Mouse (Mus musculus): ENCODE data around the gene Gm42791.

The Gm42791 gene

DNA sequence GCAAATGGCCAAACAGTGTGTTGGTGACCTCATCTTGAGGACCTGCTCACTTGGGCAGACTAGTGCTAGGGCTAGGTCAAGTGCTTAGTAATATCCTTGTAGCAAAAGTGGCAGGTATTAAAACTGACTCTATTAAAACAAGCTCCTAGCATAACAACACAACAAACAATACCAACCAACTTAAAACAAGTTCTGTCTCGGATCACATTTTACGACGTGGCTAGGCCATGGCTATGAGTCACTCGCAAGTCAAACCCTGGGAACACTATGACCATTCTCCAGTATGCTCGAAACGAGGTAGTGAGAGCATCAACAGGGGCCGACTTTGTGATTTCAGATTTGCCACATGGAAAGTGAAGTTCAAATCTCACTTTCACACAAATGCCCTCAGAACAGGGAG, 99.1 kb downstream of the Gm42791 start:
- ATAC-seq (ENCODE audit: insufficient number of reproducible peaks, low FRiP score, low TSS enrichment): no peak

DNA sequence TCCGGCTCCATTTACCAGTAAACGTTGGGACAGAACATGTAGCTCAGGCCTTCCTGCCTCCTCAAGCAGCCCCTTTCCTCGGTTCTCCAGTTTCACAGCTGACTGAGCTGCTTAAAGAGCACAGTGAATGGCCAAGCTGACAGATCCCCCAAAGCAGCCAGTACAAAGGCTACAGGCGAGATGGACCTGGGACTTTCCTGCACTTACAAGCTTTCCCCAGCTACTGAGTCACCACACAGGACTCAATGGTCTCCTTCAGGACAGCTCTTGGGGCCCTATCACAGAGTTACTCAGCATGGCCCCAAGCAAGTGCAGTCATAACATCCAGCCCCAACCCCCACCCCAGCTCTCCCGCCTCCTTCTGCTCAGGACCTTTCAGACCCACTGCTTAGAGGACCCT, 99.9 kb downstream of the Gm42791 start:
- no peak for ATAC-seq (ENCODE audit: insufficient number of reproducible peaks, low FRiP score, low TSS enrichment)

DNA sequence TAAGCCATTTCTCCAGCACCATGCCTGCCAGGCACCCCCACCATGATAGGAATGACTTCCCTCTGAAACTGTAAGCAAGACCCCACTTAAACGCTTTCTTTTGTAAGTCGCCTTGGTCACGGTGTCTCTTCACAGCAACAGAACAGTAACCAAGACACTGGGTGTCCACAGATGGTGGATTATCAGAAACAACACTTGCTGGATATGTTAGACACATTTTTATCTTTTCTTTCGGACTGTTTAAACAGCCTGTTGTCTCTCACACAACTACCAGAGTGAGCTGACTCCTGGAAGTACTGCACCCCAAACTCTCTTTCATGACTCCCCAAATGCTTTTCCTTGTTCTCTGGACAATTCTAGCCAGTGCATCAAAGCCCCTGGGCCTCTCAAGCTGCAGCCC, 104.7 kb downstream of the Gm42791 start:
- no peak for ATAC-seq (ENCODE audit: insufficient number of reproducible peaks, low FRiP score, low TSS enrichment)

DNA sequence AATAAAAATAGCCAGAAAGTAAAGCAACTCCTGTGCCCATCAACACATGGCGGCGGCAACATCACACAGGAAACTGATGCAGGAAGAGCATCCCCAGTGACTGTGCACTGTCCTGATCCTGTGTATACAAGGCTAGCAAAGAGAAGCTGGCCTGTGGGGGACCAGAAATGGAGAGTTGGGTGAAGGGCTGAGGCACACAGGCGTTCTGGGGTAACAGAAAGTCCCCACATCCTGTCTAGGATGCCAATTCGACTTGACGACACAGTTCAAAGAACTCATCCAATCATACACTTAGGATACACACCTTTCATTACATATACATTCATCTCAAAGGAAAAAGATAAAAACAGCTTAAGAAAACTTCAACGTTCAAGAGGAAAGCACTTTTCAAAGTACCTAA, 106.9 kb downstream of the Gm42791 start:
- no peak for ATAC-seq (ENCODE audit: insufficient number of reproducible peaks, low FRiP score, low TSS enrichment)

DNA sequence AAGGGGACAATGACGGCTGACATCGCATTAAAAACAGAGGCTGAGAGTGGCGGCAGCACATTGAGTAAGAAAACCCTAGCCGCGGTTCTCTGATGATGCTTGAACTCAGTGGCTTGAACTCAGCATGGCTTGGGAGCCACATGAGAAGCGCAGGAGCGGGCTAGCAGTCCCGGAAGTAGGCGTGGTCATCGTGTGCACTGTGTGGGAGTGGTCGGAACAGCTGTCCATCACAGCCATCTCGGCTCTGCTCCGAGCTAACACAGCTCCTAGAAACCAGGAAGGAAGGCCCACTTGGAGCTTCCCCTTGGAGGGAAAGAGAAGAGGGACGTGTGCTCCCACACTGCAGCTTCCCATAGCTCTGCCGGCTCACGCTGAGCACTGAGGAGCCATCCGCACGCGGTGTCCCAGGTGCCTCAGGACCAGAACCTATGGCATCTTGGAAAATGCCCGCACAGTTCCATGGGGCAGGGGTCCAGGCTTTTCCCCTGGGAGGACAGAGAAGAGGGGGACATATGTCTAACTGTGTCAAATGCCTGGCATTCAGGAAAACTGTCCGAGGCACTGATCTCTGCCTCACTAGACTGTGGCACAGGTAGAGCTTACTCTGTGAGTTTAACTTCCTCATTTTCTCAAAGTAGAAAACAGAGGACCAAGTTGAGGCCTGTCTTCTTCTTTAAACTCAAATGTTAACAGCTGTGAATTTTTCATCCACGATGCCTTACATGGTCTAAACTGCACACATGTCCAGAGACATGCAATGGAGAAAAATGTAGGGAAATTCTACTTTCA, 108.9 kb downstream of the Gm42791 start:
- ATAC-seq (ENCODE audit: insufficient number of reproducible peaks, low FRiP score, low TSS enrichment): no peak

DNA sequence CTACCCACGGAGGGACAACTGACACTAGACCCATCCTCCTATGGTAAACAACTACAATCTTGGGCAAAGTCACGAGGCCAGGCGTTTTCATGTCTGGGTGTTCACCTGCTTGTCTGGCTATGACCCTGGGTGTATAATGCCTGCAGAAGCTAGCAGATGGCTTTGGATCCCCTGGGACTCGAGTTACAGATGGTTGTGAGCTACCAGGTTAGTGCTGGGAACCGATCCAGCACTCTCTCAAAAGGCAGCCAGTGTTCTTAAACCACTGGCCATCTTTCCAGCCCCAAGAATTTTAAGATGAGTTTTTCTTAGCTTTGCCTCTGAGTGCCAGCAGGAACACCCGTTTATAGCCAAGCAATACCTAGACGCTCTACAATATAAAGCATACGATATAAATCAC, 111.3 kb downstream of the Gm42791 start:
- no peak for ATAC-seq (ENCODE audit: insufficient number of reproducible peaks, low FRiP score, low TSS enrichment)

DNA sequence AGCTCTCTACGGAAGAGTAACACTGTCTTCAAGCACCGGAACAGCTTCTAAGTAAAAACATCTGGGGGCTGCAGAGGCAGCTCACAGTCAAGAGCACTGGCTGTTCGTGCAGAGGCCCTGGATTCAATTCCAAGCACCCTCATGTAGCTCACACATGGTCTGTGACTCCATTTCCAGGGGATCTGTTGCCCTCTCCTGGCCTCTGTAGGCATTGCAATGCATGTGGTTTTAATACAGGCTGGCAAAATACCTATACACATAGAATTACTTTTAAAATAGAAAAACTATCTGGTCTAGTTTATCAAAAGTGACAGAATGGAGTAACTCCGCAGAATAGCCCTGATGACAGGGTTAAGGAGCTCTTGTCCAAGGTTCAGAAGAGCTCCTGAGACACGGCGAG, 115.7 kb downstream of the Gm42791 start:
- no peak for ATAC-seq (ENCODE audit: insufficient number of reproducible peaks, low FRiP score, low TSS enrichment)

DNA sequence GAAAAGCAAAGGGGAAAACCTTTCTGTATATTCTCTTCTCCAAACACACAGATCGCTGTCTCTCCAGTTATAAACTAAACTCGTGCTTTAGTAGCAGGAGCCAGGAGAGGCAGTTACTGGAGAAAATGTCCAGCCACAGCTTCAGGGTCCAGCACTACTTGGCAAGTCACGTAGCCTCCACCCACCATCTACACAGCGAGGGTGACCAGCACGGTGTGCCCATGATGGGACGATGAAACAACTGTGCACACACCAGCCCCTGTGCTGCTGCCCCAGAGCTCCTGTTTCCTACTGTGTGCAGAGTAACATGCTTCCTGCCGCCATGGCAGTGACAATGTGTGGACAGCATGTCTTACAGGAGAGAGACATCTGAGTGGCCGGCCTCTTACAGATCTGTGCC, 121.8 kb downstream of the Gm42791 start:
- ATAC-seq (ENCODE audit: insufficient number of reproducible peaks, low FRiP score, low TSS enrichment): no peak

DNA sequence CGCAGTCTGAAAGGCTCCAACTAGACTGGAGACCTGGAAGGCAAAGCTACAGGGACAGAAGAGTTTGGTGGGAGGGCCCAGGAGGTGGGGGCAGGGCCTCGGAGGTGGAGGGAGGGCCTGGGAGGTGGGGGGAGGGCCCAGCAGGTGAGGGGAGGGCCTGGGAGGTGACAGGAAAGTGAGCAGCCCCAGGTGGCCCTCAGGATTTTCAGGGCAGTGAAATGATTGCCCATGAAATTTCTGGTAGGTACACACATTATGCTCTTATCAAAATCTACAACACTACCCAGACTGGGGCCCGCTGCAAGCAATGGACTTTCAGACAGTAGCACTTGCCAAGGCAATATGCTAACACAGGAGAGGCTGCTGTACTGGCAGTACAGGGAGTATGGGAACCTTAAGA, 125.4 kb downstream of the Gm42791 start:
- ATAC-seq (ENCODE audit: insufficient number of reproducible peaks, low FRiP score, low TSS enrichment): no peak

DNA sequence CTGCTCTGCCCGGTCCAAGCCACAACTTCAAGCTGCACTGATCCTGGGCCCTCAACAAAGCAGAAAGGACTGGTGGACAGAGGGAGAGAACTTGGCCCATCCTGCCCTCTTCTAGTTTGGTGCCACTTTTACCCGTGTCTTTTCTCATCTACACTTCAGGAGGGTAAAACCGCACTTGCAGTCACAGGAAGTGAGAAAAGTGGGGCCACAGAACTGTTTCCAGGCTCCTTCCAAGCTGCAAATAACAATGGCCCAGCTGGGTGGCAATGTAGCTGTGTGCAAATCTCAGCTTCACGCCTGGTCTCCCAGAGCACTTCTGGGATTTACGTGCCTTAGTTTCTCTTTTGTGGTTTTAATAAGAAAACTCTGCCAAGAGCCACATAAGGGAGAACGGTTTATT, 127.2 kb downstream of the Gm42791 start:
- ATAC-seq (ENCODE audit: insufficient number of reproducible peaks, low FRiP score, low TSS enrichment): no peak

DNA sequence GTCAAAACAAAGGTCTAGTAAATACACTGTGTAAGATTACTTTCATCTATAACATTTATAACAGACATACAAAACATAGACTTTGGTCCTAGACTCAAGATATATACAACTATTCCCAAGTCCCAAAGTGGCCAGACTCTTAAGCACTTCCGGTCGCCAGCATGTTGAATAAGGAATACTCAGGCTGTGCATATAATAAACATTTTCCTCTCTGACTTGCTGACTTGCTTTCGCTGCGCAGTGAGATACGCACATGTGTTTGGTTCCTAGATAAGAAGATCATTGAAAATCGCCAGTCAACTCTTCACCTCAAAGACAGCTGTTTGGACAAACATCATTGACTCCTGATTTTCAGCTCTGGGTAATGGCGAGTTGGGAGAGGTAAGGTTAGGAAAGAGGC, 127.8 kb downstream of the Gm42791 start:
- ATAC-seq (ENCODE audit: insufficient number of reproducible peaks, low FRiP score, low TSS enrichment): no peak

DNA sequence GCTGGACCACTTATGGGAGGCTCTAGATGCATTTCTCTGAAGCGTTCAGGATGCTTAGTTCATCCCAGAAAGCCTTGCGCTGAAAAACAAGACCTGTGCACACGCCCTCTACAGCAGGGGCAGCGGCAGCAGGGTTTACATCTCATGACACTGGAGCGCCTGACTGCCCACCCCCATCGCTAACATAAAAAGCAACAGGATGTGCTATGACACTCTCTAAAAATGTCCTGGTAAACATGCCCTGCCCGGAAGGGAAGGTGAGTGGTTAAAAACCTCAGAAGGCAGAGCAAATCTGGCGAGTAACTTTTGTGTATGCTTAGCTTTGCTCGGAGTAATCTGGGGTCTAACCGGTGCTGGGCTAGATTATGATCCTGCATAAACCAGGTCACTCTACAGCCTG, 128.4 kb downstream of the Gm42791 start:
- no peak for ATAC-seq (ENCODE audit: insufficient number of reproducible peaks, low FRiP score, low TSS enrichment)

DNA sequence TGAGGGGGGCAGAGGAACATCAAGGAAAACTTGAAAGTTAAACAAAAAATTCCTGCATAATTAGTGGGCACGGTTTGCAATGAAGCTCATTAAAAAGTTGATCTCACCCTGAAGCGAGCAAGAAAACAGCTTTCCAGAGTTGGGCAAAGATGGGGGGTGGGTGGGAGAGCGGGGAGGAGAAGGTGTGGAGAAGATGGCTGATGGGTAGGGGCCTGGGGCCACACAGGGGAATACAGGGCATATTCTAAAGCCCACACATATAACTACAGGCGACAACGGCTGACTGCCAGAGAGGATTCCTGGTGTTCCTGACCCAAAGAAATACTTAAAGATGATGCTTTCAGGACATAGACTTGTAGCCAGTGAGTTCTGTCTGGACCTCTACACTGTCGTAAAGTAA, 131.5 kb downstream of the Gm42791 start:
- no peak for ATAC-seq (ENCODE audit: insufficient number of reproducible peaks, low FRiP score, low TSS enrichment)

DNA sequence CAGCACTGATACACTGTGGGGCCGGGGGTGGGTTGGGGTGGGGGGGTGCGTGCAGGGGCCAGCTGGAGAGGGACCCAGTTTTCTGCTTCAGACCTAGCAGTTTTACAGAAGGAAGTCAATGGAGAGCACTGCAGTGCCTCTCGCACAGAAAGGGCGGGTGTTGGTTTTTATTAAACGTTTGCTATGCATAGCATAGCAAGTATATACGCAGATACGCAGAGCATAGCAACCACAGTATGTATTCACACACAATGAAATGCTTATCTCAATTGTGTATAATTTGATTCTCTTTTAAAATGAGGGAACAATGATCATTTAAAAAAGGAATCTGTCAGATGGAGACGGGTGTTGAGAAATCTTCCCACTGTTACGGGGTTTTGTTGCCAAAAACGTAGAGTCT, 132.1 kb downstream of the Gm42791 start:
- ATAC-seq (ENCODE audit: insufficient number of reproducible peaks, low FRiP score, low TSS enrichment): no peak

DNA sequence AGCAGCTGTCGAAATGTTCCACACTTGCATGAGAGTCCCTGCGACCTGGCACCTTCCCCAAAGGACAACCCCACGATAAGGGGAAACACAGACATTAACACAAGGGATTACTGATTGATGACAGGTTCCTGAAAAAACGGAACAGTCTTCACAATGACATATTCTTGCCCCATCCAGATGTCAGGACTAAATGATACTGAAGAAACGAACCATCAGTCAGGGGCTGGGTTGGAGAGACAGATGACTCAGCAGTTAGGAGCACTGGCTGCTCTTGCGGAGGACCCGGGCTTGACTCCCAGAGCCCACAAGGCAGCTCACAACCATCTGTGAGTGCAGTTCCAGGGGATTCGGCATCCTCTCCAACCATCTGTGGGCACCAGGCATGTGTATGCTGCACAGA, 132.8 kb downstream of the Gm42791 start:
- no peak for ATAC-seq (ENCODE audit: insufficient number of reproducible peaks, low FRiP score, low TSS enrichment)

DNA sequence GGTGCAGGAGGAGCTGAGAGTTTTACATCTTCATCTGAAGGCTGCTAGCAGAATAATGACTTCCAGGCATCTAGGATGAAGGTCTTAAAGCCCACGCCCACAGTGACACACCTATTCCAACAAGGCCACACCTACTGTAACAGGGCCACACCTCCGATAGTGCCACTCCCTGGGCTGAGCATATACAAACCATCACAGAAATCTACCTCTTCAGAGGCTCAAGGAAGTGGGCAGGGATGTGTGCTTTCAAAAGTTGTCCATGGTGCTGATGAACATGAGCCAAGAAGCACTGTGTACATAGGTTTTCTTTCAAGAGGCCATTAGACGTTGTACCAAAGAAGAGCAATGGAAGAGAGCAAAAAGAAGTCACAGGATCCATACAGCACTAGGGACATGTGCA, 137.4 kb downstream of the Gm42791 start:
- ATAC-seq (ENCODE audit: insufficient number of reproducible peaks, low FRiP score, low TSS enrichment): no peak

DNA sequence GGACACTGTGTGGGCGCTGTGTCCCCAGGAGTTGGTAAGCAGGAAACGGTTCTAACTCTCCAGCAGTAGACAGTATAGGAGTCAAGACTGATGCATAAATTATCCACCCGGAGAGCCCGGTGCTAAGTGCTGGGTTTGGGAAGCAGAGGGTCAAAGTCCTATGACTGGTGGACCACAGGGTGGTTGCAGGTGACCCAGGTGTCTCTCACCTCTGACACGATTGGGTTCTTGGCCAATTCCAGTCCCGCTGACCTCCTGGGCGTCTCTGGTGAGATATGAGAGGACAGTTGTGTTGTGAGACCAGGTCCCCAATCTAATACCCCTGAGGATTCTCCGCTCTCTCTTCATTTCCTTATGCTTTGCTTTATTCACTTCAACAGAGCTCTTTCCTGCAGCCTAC, 139.9 kb downstream of the Gm42791 start:
- no peak for ATAC-seq (ENCODE audit: insufficient number of reproducible peaks, low FRiP score, low TSS enrichment)

DNA sequence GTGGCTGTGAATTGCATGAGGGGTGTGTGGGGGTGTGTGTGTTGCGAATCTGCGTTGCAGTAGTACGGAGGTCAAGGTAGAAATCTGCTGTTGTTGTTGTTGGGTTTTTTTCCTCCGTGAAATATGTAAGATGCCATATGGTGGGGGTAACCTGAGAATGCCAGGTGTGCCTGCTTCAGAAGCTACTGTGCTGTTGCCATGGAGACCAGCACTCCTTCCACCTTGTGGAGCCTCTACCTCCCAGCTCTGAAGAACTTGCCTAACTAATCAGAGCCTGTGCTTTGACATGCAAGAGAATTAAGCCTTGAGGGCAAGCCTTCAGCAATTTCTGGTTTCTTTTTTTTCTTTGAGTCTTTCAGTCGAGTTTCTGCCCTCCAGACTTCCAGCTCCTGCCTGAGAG, 140.8 kb downstream of the Gm42791 start:
- ATAC-seq (ENCODE audit: insufficient number of reproducible peaks, low FRiP score, low TSS enrichment): no peak

DNA sequence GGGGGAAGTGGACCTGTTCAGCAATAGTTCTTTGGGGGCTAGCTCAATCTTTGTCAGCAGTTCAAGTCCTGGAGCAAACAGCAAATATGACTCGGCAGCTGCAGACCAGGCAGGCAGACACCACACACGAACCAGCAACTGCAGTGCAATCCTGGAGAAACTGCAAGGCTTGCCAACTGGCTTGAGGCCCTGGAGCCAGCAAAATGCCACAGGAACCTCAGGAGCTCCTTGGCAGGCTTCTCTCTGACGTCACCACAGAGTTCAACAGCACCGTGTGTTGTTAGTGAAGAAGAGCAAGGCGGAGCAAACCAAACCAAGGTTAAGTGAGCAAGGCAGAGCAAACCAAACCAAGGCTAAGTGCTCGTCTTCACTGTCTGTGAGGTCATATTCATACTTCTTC, 145.4 kb downstream of the Gm42791 start:
- ATAC-seq (ENCODE audit: insufficient number of reproducible peaks, low FRiP score, low TSS enrichment): no peak

DNA sequence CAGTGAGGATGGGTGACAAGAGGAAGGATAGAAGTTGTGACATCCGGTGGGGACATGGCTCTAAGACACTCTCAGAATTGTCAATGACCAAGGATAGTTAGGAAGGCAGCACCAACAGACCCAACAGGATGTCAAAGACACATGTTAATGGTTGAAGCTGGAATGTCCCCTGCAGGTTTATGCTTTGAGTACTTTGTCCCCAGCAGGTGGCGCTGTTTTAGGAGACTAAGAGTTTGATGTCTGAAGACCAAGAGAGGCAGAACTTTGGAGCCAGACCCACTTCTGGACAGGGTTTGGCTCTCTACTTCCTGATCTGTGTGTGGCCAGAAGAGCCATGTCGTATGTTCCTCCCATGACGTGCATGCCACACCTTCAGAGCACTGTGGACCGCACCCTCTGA, 147.9 kb downstream of the Gm42791 start:
- no peak for ATAC-seq (ENCODE audit: insufficient number of reproducible peaks, low FRiP score, low TSS enrichment)
